9 mouse cellular contexts compared by ENCODE assay signal in the genomic region with DNA sequence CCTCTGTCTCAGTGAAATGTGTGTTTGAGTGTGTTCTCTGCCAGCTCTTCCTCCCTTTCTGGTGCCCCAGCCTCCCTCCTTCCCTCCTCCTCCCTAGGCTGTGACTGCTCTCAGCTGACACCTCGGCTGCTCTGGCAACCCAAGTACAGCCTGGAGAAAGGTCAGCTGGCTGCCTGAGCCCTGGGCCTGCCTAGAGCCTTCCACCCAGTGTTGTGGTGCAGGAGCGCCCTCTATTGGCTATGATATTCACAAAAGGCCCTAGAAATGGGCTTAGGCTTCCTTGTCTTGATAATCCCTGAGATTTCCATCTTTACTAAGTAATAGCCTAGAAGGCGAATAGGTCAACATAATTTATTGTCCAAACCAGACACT.
DNase-seq lines count a peak whose midpoint lies in the region; ATAC-seq and TF ChIP-seq lines count a peak whose summit lies in the region.
"Had no signal": no experiment of that assay in that cellular context is flagged by ENCODE, and none has a peak within 500 bp of the region (broad histone marks: within the 10 kb centered on the region; RNA-seq: fewer than 3 reads in every experiment).

No protein-coding gene starts in this region.

- H3K36me3 ChIP-seq in embryonic facial prominence, embryonic 14.5 days (ENCODE audit: control insufficient read depth, insufficient read depth, low read length), result no peaks in the 10 kb centered on the region
- no peaks in the 10 kb centered on the region for H3K36me3 ChIP-seq in kidney, adult 2 months (ENCODE audit: control insufficient read depth, insufficient read depth, low read length)
- no peaks in the 10 kb centered on the region for H3K36me3 ChIP-seq in midbrain, embryonic 11.5 days (ENCODE audit: control insufficient read depth, insufficient read depth, low read length)
- no peaks in the 10 kb centered on the region for H3K36me3 ChIP-seq in stomach, embryonic 14.5 days (ENCODE audit: control insufficient read depth, insufficient read depth, low read length)
- H3K36me3 ChIP-seq: G1E had no signal

- peak; percentile 95 for DNase-seq in 3T3-L1 (ENCODE audit: low read depth, low spot score)
- DNase-seq in embryonic facial prominence, embryonic 14.5 days (ENCODE audit: low spot score), result peak; percentile 90
- peak; percentile 89 for DNase-seq in heart, adult 8-10 months (ENCODE audit: low spot score)
- peak; percentile 95 for DNase-seq in kidney, adult 2 months
- DNase-seq in left cerebral cortex, postnatal 36 days (ENCODE audit: low spot score in 2 of 2), result peak; percentile 71 to 72
- peak; percentile 98 for DNase-seq in midbrain, embryonic 11.5 days (ENCODE audit: low spot score, missing footprints)

- no peaks in the 10 kb centered on the region for H3K27me3 ChIP-seq in embryonic facial prominence, embryonic 14.5 days (replicated peaks; ENCODE audit: control insufficient read depth, insufficient read depth, low read length)
- H3K27me3 ChIP-seq in kidney, adult 2 months (replicated peaks; ENCODE audit: control insufficient read depth, insufficient read depth, low read length), result no peaks in the 10 kb centered on the region
- no peaks in the 10 kb centered on the region for H3K27me3 ChIP-seq in midbrain, embryonic 11.5 days (ENCODE audit: control insufficient read depth, insufficient read depth, low read length)
- no peaks in the 10 kb centered on the region for H3K27me3 ChIP-seq in stomach, embryonic 14.5 days (ENCODE audit: control insufficient read depth, insufficient read depth, low read length)

- no peak overlapping the region for H3K4me3 ChIP-seq in bone marrow macrophage, adult 2 months (ENCODE audit: insufficient read depth, low read length)
- no peak overlapping the region for H3K4me3 ChIP-seq in embryonic facial prominence, embryonic 14.5 days (ENCODE audit: low read depth, low read length)
- H3K4me3 ChIP-seq in kidney, adult 2 months (ENCODE audit: insufficient read depth, low read depth, low read length), result no peak overlapping the region
- no peak overlapping the region for H3K4me3 ChIP-seq in midbrain, embryonic 11.5 days (ENCODE audit: low read depth, low read length)
- no peak overlapping the region for H3K4me3 ChIP-seq in stomach, embryonic 14.5 days (ENCODE audit: low read depth, low read length)

- no peak overlapping the region for H3K4me2 ChIP-seq in embryonic facial prominence, embryonic 14.5 days (ENCODE audit: low read depth, low read length)
- no peak overlapping the region for H3K4me2 ChIP-seq in midbrain, embryonic 11.5 days
- no peak overlapping the region for H3K4me2 ChIP-seq in stomach, embryonic 14.5 days (replicated peaks; ENCODE audit: low read depth, low read length)

- intact Hi-C loops in left cerebral cortex, postnatal 36 days (cut with DNase I), result loop anchor here (5.0 kb wide), 2 partner anchors 374 to 959 kb away; a partner anchor contains a TSS

- peak; percentile 96 for ATAC-seq in embryonic facial prominence, embryonic 14.5 days (ENCODE audit: low read depth)
- ATAC-seq in midbrain, embryonic 11.5 days (ENCODE audit: low FRiP score), result peak; percentile 100
- ATAC-seq in stomach, embryonic 14.5 days (ENCODE audit: insufficient number of reproducible peaks, insufficient read depth, low FRiP score, low read depth), result peak; percentile 95

- TF ChIP-seq CTCF in bone marrow macrophage, adult 2 months (IDR thresholded peaks at IDR 0.05; ENCODE audit: low read depth, low read length), result peak; percentile 66
- TF ChIP-seq CTCF in kidney, adult 2 months (conservative IDR thresholded peaks at IDR 0.05; ENCODE audit: insufficient read depth, insufficient read length, low read depth, low read length), result peak; percentile 95

- no peaks in the 10 kb centered on the region for H3K9me3 ChIP-seq in embryonic facial prominence, embryonic 14.5 days (ENCODE audit: control insufficient read depth, low read length)
- no peaks in the 10 kb centered on the region for H3K9me3 ChIP-seq in midbrain, embryonic 11.5 days (ENCODE audit: control insufficient read depth, low read length)
- no peaks in the 10 kb centered on the region for H3K9me3 ChIP-seq in stomach, embryonic 14.5 days (ENCODE audit: control insufficient read depth, low read depth, low read length)

- no peak overlapping the region for H3K9ac ChIP-seq in embryonic facial prominence, embryonic 14.5 days (ENCODE audit: low read depth, low read length)
- H3K9ac ChIP-seq in midbrain, embryonic 11.5 days (ENCODE audit: low read length), result no peak overlapping the region
- no peak overlapping the region for H3K9ac ChIP-seq in stomach, embryonic 14.5 days (replicated peaks; ENCODE audit: low read depth, low read length)

- peaks cover 12% of the 10 kb centered on the region for H3K4me1 ChIP-seq in bone marrow macrophage, adult 2 months (ENCODE audit: control insufficient read depth, insufficient read depth, low read length)
- no peaks in the 10 kb centered on the region for H3K4me1 ChIP-seq in embryonic facial prominence, embryonic 14.5 days (ENCODE audit: control insufficient read depth, insufficient read depth, low read length)
- peaks cover 7% of the 10 kb centered on the region for H3K4me1 ChIP-seq in kidney, adult 2 months (ENCODE audit: control insufficient read depth, insufficient read depth, low read length)
- 0 out of 2 replicates have a peak, but pooled peaks cover 2% of the 10 kb centered on the region for H3K4me1 ChIP-seq in midbrain, embryonic 11.5 days (ENCODE audit: control insufficient read depth, insufficient read depth, low read length)
- 0 out of 2 replicates have a peak, but pooled peaks cover 7% of the 10 kb centered on the region for H3K4me1 ChIP-seq in stomach, embryonic 14.5 days (ENCODE audit: control insufficient read depth, insufficient read depth, low read length)

- TF ChIP-seq POLR2A in bone marrow macrophage, adult 2 months (IDR thresholded peaks at IDR 0.05; ENCODE audit: borderline replicate concordance, low read depth, low read length), result no peak
- TF ChIP-seq POLR2A in kidney, adult 2 months (IDR thresholded peaks at IDR 0.05; ENCODE audit: low read depth, low read length), result no peak

- 2% methylated on average over 3 of the region's 3 CpGs for WGBS in embryonic facial prominence, embryonic 14.5 days
- WGBS in kidney, adult 2 months, result 2% methylated on average over 3 of the region's 3 CpGs
- WGBS in midbrain, embryonic 11.5 days, result 4% methylated on average over 3 of the region's 3 CpGs
- 3% methylated on average over 3 of the region's 3 CpGs for WGBS in stomach, embryonic 14.5 days

- no peak overlapping the region for H3K27ac ChIP-seq in bone marrow macrophage, adult 2 months (ENCODE audit: insufficient read depth, low read depth, low read length)
- no peak overlapping the region for H3K27ac ChIP-seq in embryonic facial prominence, embryonic 14.5 days (replicated peaks; ENCODE audit: low read depth, low read length)
- H3K27ac ChIP-seq in kidney, adult 2 months (ENCODE audit: insufficient read depth, low read depth, low read length), result no peak overlapping the region
- H3K27ac ChIP-seq in midbrain, embryonic 11.5 days (ENCODE audit: low read depth, low read length), result no peak overlapping the region
- H3K27ac ChIP-seq in stomach, embryonic 14.5 days (ENCODE audit: low read length), result no peak overlapping the region
